Mouse (Mus musculus) liver, adult 2 months (tissue): Measurements from ENCODE around the gene Dbi.

Experiments used
- CTCF ChIP-seq: fragments of 200-500 bp; IDR thresholded peaks from 2 replicates; pipeline ENCODE4 v1.5.1; 2011; ENCODE audit warnings: low read depth, low read length, control low read depth
- POLR2A ChIP-seq: fragments of 200-500 bp; IDR thresholded peaks from 2 replicates; pipeline ENCODE4 v1.6.1; 2011; ENCODE audit warnings: low read length, control low read depth; ENCODE audit not compliant: insufficient read depth; ENCODE audit errors: extremely low read depth

DNA sequence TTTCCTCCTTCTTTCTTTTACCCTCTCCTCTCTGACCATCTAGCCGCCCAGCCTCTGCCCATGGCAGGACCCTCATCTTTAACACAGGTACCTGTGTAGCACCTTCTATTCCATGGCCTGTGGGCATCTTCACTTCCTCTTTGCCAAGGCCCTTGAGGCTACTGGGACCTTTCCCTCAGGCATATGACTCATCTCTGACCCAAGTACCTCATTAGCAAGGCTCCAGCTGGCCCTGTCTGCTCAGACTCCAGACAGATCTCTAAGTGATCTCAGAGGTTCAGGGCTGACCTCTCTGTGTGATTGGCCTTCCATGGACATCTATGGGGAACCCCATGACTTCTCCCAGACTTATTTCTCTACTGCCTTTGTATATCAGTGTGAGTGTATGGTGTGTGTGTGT is 40.2 kb downstream of the Dbi start:
- TF ChIP-seq POLR2A (no peak), CTCF (no peak)
